Mouse (Mus musculus): Measurements from ENCODE around the gene 1700016K19Rik. TPM values are rescaled to one million over a fixed set of nuclear protein-coding genes. Genes with fewer than 3 reads are reported as not detected.
A peak's percentile ranks its signal among the peaks of the same experiment; 100 is the strongest.

The 1700016K19Rik gene
- polyA plus RNA-seq, 1 experiment from 2014 or later = 10.8 TPM

DNA sequence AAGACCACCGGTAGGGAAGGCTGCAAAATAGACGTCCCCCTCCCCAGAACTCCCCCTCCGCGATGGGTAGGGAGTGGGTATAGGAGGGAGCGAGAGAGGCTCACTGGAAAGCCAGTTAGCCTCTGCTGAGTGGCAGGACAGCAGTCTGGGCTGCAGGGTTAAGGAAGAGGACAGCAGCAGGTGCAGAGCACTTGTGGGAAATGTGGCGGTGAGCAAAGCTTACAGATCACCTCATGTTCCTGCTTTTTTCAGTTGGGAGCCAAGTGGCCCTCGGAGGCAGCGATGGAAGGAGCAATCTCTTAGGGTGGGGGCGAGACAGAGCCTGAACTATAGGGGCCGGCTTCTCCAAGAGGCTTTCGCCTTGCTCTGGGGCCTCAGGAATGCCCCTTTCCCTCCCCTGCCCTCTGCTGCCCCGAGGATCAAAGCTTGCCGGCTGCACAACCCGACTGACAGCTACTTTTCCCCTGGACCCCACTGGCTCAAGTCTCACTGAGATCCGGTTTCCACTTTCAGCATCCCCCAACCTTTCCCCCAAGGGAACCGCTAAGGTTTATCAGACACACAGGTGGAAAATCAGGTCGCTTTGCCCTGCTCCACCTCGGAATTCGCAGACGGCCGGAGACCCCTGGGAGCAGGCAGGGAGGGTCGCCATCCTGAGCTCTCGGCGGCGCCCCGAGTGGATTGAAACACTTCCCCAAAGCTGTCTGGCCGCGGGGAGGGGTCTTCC is 33.9 kb upstream of the 1700016K19Rik start:
- ATAC-seq (ENCODE audit: low read depth) = peak; percentile 36; the same call in 1 of the 2 replicates
- 11% methylated on average over 28 of the region's 28 CpGs for WGBS
- Histone ChIP-seq H3K27me3 (ENCODE audit: control insufficient read depth, insufficient read depth, low read depth, low read length) (no peaks in the 10 kb centered on the region; the same call in 1 of the 2 replicates), H3K4me3 (ENCODE audit: low read length) (peak overlapping the region; percentile 63), H3K4me2 (ENCODE audit: low read depth, low read length) (peak overlapping the region; percentile 80), H3K9ac (ENCODE audit: low read length) (peak overlapping the region; percentile 77), H3K36me3 (ENCODE audit: control insufficient read depth, insufficient read depth, low read length) (no peaks in the 10 kb centered on the region), H3K4me1 (replicated peaks; ENCODE audit: control insufficient read depth, insufficient read depth, low read length) (peaks cover 8% of the 10 kb centered on the region), H3K9me3 (ENCODE audit: control insufficient read depth, low read length) (no peaks in the 10 kb centered on the region), H3K27ac (ENCODE audit: low read length) (peak overlapping the region; percentile 85)

DNA sequence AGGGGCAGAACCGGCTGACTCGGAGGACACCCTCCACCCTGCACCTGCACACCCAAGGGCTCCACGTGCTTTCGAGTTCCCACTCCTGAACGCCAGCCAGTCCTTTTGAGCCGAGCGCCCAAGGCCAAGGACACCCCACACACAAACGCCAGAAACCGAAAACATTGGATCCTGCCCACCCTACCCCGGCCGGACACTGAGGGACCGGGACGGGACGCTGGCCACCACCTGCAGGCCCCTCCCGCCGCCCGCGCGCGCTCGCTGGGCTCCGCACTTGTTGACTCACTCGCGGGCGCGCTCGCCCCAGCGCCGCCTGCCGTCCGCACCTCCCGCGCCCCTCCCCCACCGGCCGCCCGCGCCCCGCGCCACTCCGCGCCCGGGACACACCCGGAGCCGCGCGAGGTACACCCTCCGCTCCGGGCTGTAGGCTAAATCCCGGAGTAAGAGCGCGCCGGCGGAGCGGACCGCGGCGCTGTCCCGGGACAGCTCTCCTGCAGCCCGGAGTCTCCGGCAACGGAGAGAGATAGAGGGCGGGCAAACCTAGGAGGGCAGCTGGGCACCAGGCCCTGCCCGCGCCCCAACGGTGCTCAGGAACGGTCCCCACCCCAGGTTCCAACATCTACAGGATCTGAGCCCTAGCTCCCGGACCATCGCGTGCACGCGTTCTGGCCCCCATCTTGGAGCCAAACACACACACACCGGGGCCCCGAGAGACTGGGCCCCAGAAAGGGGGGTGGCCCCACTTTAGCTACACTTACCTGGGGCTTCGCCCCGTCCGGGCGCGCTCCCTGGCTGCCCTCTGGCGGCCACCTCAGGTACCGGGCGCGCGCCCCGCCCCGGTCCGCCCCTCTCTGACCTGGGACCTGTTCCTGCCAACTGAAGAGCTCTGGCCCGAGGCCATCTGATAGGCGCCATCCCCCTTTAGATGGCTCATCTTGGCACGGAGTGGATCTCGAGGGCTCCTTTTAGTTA is 33.0 kb upstream of the 1700016K19Rik start:
- WGBS = under 1% methylated on average over 65 of the region's 90 CpGs
- H3K9ac ChIP-seq (ENCODE audit: low read length) = peak overlapping the region; percentile 77
- no peaks in the 10 kb centered on the region for H3K36me3 ChIP-seq (ENCODE audit: control insufficient read depth, insufficient read depth, low read length)
- no peaks in the 10 kb centered on the region; the same call in 1 of the 2 replicates for H3K27me3 ChIP-seq (ENCODE audit: control insufficient read depth, insufficient read depth, low read depth, low read length)
- no peaks in the 10 kb centered on the region for H3K9me3 ChIP-seq (ENCODE audit: control insufficient read depth, low read length)
- H3K27ac ChIP-seq (ENCODE audit: low read length) = peak overlapping the region; percentile 85
- peaks cover 8% of the 10 kb centered on the region for H3K4me1 ChIP-seq (replicated peaks; ENCODE audit: control insufficient read depth, insufficient read depth, low read length)
- H3K4me2 ChIP-seq (ENCODE audit: low read depth, low read length) = peak overlapping the region; percentile 80
- H3K4me3 ChIP-seq (ENCODE audit: low read length) = peak overlapping the region; percentile 63
- peak; percentile 90 for ATAC-seq (ENCODE audit: low read depth)

DNA sequence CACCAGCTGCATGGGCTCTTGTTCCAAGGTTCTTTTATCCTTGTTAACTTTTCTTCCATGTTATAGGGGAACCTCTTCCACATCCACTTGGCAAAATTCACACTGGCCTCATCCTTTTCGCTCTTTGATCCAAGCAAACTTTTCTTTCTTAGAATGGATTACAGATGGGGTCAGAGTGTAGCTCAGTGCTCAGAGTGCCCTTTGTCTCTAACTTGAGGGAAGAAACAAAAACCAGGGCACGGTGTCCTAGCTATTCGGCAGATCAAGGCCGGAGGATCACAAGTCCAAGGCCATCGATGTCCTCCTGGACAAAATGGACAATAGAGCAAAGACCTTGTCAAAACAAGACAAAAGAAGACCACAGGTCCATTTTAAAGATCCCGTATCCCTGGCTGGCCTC is 31.0 kb upstream of the 1700016K19Rik start:
- Histone ChIP-seq H3K4me2 (ENCODE audit: low read depth, low read length) (no peak overlapping the region), H3K9me3 (ENCODE audit: control insufficient read depth, low read length) (no peaks in the 10 kb centered on the region), H3K27ac (ENCODE audit: low read length) (no peak overlapping the region), H3K4me1 (replicated peaks; ENCODE audit: control insufficient read depth, insufficient read depth, low read length) (peaks cover 10% of the 10 kb centered on the region), H3K9ac (ENCODE audit: low read length) (no peak overlapping the region), H3K27me3 (ENCODE audit: control insufficient read depth, insufficient read depth, low read depth, low read length) (no peaks in the 10 kb centered on the region; the same call in 1 of the 2 replicates), H3K4me3 (ENCODE audit: low read length) (no peak overlapping the region), H3K36me3 (ENCODE audit: control insufficient read depth, insufficient read depth, low read length) (no peaks in the 10 kb centered on the region)
- 95% methylated on average over 6 of the region's 6 CpGs for WGBS
- ATAC-seq (ENCODE audit: low read depth) = no peak

DNA sequence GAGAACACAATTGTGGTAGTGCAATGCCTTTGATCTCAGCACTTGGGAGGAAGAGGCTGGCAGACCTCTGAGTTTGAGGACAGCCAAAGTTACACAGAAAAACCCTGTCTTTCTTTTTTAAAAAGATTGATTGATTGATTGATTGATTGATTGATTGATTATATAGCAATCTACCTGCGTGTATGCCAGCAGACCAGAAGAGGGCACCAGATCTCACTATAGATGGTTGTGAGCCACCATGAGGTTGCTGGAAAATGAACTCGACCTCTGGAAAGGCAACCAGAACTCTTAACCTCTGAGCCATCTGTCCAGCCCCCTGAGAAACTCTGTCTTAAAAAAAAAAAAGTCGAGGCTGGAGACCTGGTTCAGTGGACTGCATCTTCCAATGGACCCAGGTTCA is 29.1 kb upstream of the 1700016K19Rik start:
- H3K9me3 ChIP-seq (ENCODE audit: control insufficient read depth, low read length) = no peaks in the 10 kb centered on the region
- H3K4me2 ChIP-seq (ENCODE audit: low read depth, low read length) = no peak overlapping the region
- no peak for ATAC-seq (ENCODE audit: low read depth)
- no peaks in the 10 kb centered on the region; the same call in 1 of the 2 replicates for H3K27me3 ChIP-seq (ENCODE audit: control insufficient read depth, insufficient read depth, low read depth, low read length)
- no peak overlapping the region for H3K4me3 ChIP-seq (ENCODE audit: low read length)
- no peaks in the 10 kb centered on the region for H3K36me3 ChIP-seq (ENCODE audit: control insufficient read depth, insufficient read depth, low read length)
- no peak overlapping the region for H3K9ac ChIP-seq (ENCODE audit: low read length)
- H3K27ac ChIP-seq (ENCODE audit: low read length) = no peak overlapping the region
- 19% methylated on average over 3 of the region's 3 CpGs for WGBS
- peaks cover 4% of the 10 kb centered on the region for H3K4me1 ChIP-seq (replicated peaks; ENCODE audit: control insufficient read depth, insufficient read depth, low read length)

DNA sequence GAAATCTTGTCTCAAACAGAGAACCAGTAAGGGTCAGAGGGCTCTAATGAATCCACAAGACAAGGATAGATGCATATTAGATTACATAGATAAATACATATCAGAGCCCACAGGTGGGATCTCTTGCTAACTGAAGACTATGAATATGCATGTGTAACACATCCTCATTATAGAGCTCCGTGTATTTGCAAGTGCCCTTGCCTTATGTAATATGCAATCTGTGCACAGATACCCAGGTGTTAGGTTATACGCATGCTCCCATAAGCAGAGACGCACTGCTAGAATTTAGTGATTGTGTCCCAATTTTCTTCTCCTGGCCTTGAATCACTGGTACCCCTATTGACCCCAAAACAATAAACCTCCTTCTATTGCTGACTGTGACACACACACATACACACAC is 27.5 kb upstream of the 1700016K19Rik start:
- WGBS = 74% methylated on average over 3 of the region's 3 CpGs
- Histone ChIP-seq H3K4me1 (replicated peaks; ENCODE audit: control insufficient read depth, insufficient read depth, low read length) (peaks cover 4% of the 10 kb centered on the region; the same call in 1 of the 2 replicates), H3K27me3 (ENCODE audit: control insufficient read depth, insufficient read depth, low read depth, low read length) (no peaks in the 10 kb centered on the region; the same call in 1 of the 2 replicates), H3K36me3 (ENCODE audit: control insufficient read depth, insufficient read depth, low read length) (no peaks in the 10 kb centered on the region), H3K9ac (ENCODE audit: low read length) (no peak overlapping the region), H3K4me3 (ENCODE audit: low read length) (no peak overlapping the region), H3K4me2 (ENCODE audit: low read depth, low read length) (no peak overlapping the region), H3K9me3 (ENCODE audit: control insufficient read depth, low read length) (no peaks in the 10 kb centered on the region), H3K27ac (ENCODE audit: low read length) (no peak overlapping the region)
- no peak for ATAC-seq (ENCODE audit: low read depth)

DNA sequence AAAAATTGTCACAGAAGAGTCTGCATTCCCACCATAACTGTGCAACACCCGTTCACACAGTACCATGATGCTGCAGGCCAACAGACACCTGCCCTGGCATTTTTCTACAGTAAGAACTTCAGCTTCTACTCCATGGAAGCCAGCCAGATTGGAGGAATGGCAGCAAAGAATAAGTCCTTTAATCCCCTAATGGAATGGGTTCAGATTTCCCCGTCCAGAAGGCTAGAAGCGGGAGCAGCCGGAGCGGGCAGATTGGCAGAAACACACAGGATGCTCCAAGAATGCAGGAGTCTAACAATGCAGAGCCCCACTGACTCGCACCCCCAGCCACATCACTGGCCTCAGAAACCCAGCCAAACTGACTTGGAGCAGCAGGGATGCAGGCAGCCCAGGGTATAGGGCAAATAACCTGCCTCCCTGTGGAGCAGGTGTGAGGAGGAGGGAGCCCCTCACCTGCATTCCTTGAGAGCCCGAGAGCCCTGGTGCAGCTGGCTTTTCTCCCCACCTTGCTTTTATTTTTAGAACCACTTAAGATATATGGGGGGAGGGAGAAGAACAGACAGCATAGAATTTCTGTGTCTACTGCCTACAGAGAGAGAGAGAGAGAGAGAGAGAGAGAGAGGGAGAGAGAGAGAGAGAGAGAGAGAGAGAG is 26.7 kb upstream of the 1700016K19Rik start:
- Histone ChIP-seq H3K4me2 (ENCODE audit: low read depth, low read length) (no peak overlapping the region), H3K9me3 (ENCODE audit: control insufficient read depth, low read length) (no peaks in the 10 kb centered on the region), H3K4me3 (ENCODE audit: low read length) (no peak overlapping the region), H3K36me3 (ENCODE audit: control insufficient read depth, insufficient read depth, low read length) (no peaks in the 10 kb centered on the region), H3K27me3 (ENCODE audit: control insufficient read depth, insufficient read depth, low read depth, low read length) (no peaks in the 10 kb centered on the region; the same call in 1 of the 2 replicates), H3K27ac (ENCODE audit: low read length) (peak overlapping the region; percentile 53; the same call in 1 of the 2 replicates), H3K9ac (ENCODE audit: low read length) (no peak overlapping the region), H3K4me1 (replicated peaks; ENCODE audit: control insufficient read depth, insufficient read depth, low read length) (peaks cover 4% of the 10 kb centered on the region; the same call in 1 of the 2 replicates)
- WGBS = 21% methylated on average over 7 of the region's 7 CpGs
- peak; percentile 79 for ATAC-seq (ENCODE audit: low read depth)

DNA sequence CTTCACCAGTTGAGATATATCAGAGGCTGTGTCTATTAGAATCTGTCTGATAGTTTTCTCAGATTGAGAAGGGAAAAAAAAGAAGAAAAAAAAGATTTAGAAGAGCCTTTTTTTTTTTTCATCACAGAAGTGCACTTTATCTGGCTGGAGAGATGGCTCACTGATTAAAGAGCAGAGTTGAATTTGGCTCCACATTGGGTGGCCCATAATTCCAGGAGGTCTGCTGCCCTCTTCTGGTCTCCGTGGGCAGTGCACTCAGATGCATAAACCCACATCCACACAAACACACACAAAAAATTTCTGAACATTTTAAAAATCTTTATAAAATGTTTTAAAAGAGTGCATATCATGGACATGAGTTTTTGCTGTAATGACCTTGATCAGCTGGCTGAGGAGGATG is 25.7 kb upstream of the 1700016K19Rik start:
- Histone ChIP-seq H3K4me1 (replicated peaks; ENCODE audit: control insufficient read depth, insufficient read depth, low read length) (peaks cover 4% of the 10 kb centered on the region; the same call in 1 of the 2 replicates), H3K27me3 (ENCODE audit: control insufficient read depth, insufficient read depth, low read depth, low read length) (no peaks in the 10 kb centered on the region), H3K9ac (ENCODE audit: low read length) (no peak overlapping the region), H3K4me3 (ENCODE audit: low read length) (no peak overlapping the region), H3K4me2 (ENCODE audit: low read depth, low read length) (no peak overlapping the region), H3K27ac (ENCODE audit: low read length) (no peak overlapping the region), H3K36me3 (ENCODE audit: control insufficient read depth, insufficient read depth, low read length) (no peaks in the 10 kb centered on the region), H3K9me3 (ENCODE audit: control insufficient read depth, low read length) (no peaks in the 10 kb centered on the region)
- ATAC-seq (ENCODE audit: low read depth) = no peak
- WGBS = 81% methylated on average over 1 of the region's 1 CpGs

DNA sequence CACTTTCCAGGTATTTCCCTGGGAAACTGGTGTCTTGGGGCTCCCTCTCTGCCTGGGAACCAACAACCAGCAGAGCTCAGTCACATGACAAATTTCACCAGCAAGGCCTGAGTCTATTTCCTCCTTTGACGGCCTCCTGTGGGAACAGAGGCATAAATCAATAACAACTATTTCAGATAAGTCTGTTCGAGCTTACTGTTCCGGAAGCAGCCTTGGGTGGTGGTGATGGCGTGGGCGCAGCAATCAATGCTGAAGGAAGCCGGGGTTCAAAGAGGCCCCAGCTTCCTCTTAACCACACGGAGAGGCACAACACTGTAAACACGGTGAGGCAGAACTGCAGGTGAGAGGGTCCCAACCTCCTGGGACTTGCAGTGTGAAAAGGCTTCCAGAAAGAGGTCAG is 23.0 kb upstream of the 1700016K19Rik start:
- 39% methylated on average over 8 of the region's 8 CpGs for WGBS
- no peak overlapping the region for H3K27ac ChIP-seq (ENCODE audit: low read length)
- ATAC-seq (ENCODE audit: low read depth) = no peak

More for the DNA sequence above, 23.0 kb upstream of the 1700016K19Rik start:
- Histone ChIP-seq H3K4me3 (ENCODE audit: low read length) (no peak overlapping the region), H3K36me3 (ENCODE audit: control insufficient read depth, insufficient read depth, low read length) (no peaks in the 10 kb centered on the region), H3K4me1 (replicated peaks; ENCODE audit: control insufficient read depth, insufficient read depth, low read length) (peaks cover 4% of the 10 kb centered on the region; the same call in 1 of the 2 replicates), H3K4me2 (ENCODE audit: low read depth, low read length) (no peak overlapping the region), H3K9me3 (ENCODE audit: control insufficient read depth, low read length) (no peaks in the 10 kb centered on the region), H3K27me3 (ENCODE audit: control insufficient read depth, insufficient read depth, low read depth, low read length) (no peaks in the 10 kb centered on the region), H3K9ac (ENCODE audit: low read length) (no peak overlapping the region)

Data from lung, embryonic 16.5 days (tissue).